Mouse (Mus musculus): ENCODE results near the gene Crxos. TPM values are rescaled to one million over a fixed set of nuclear protein-coding genes. Genes with fewer than 3 reads are reported as not detected.

The Crxos gene
- polyA plus RNA-seq, 1 experiment, result not detected

DNA sequence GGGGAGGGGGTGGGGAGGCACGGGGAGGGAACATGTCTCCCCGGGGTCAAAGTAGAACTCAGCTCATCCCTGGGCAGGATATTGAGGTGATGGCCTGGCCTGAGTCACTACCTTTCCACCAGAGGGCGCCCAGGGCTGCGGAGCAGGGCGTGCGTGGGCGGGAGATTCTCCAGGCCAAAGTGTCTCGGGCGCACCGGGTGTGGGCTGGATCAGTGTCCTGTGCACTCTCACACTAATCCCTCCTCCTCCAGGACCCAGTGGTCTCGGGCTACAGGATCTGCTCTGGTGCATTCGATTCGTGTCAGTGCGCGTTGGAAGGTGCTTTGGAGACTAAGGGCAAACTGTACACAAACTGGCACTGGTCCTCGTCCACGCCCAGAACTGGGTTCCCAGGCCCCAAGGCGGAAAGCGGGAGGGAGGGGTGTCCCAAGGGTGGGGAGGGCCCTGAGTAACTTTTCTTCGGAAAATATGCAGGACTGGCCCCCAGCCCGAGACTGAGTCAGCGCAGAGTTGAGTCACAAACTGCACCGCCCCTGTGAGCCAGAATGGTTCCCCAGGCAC lies 66.0 kb downstream of the Crxos start:
- TF ChIP-seq CTCF (IDR thresholded peaks at IDR 0.05; ENCODE audit: insufficient read depth, low read depth, low read length) (peak; percentile 85), POLR2A (IDR thresholded peaks at IDR 0.05; ENCODE audit: insufficient read depth, low read depth, low read length) (no peak)
- Histone ChIP-seq H3K27ac (ENCODE audit: insufficient read depth, low read depth, low read length) (peak overlapping the region; percentile 54; the same call in 1 of the 2 replicates), H3K4me3 (ENCODE audit: insufficient read depth, low read depth, low read length) (peak overlapping the region; percentile 39), H3K4me1 (ENCODE audit: control insufficient read depth, insufficient read depth, low read length) (peaks cover 21% of the 10 kb centered on the region)
- WGBS, result 1% methylated on average over 23 of the region's 23 CpGs

DNA sequence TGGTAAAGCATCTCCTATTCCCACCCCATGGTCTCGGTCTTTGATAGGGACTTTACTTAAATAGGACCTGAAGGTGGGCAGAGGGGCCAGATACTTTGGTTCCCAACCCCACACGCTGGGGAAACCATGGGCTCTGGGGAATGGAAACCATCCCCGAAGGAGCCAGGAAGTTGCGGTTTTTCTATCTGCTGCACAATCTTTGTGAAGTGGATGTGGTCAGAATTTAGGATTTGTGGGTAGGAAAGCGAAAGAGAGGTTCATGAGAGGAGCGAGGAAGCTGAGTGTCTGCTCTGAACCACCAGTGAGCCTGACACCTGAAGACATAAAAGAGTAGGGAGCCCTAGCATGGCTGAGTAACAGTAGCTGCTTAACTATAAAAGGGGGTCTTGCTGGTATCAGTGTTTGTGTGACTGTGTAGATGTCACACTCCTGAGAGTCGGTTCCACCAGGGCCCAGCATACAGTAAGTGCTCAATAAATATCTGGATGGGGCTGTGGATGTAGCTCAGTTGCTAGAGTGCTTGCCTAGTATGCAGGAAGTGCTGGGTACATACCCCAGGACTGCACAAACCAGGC lies 66.9 kb downstream of the Crxos start:
- Histone ChIP-seq H3K4me1 (ENCODE audit: control insufficient read depth, insufficient read depth, low read length) (peaks cover 15% of the 10 kb centered on the region), H3K27ac (ENCODE audit: insufficient read depth, low read depth, low read length) (no peak overlapping the region), H3K4me3 (ENCODE audit: insufficient read depth, low read depth, low read length) (no peak overlapping the region)
- WGBS, result 87% methylated on average over 7 of the region's 7 CpGs
- no peak for TF ChIP-seq CTCF (IDR thresholded peaks at IDR 0.05; ENCODE audit: insufficient read depth, low read depth, low read length)
- no peak for TF ChIP-seq POLR2A (IDR thresholded peaks at IDR 0.05; ENCODE audit: insufficient read depth, low read depth, low read length)

DNA sequence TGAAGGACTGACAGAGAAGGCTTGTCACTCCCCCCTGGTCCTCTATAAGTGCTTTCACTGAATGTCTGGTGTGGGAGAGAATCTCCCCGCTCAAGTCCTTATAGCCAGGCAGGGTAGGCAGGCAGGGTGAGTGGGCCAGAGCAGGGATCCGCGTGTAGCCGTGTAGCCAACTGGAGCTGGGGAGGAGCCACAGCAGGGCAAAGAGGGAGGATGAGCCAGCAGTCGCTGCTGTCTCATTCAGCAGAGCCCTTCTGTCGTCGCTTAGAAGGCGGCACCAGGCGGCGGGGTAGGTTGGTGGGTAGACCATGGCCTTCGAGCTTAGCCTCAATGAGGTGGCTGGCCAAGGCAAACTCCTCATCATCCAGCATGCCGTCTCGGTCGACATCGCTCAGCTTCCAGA lies 67.6 kb downstream of the Crxos start:
- WGBS, result 89% methylated on average over 15 of the region's 15 CpGs
- Histone ChIP-seq H3K27ac (ENCODE audit: insufficient read depth, low read depth, low read length) (no peak overlapping the region), H3K4me1 (ENCODE audit: control insufficient read depth, insufficient read depth, low read length) (peaks cover 16% of the 10 kb centered on the region), H3K4me3 (ENCODE audit: insufficient read depth, low read depth, low read length) (no peak overlapping the region)
- TF ChIP-seq CTCF (IDR thresholded peaks at IDR 0.05; ENCODE audit: insufficient read depth, low read depth, low read length) (no peak), POLR2A (IDR thresholded peaks at IDR 0.05; ENCODE audit: insufficient read depth, low read depth, low read length) (no peak)

DNA sequence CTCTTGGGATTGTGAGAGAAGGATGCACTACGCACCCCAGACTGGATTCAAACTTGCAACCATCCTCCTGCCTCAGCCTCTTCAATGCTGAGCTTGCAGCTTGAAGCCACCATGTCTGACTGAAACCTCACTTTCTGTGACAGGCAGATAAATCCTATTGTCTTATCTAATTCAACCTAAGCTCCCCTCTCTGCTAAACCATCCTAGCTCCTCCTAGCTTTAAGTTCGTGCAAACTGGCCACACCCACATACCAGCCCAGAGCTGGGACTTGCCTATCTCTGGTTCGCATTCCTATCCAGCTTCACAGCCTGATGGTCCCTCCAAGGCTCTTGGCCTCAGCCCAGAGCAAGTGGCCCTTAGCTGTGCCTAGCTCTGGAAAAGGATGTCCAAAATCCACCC lies 70.0 kb downstream of the Crxos start:
- peaks cover 18% of the 10 kb centered on the region for H3K4me1 ChIP-seq (ENCODE audit: control insufficient read depth, insufficient read depth, low read length)
- TF ChIP-seq POLR2A (IDR thresholded peaks at IDR 0.05; ENCODE audit: insufficient read depth, low read depth, low read length) (no peak), CTCF (IDR thresholded peaks at IDR 0.05; ENCODE audit: insufficient read depth, low read depth, low read length) (no peak)
- no peak overlapping the region for H3K4me3 ChIP-seq (ENCODE audit: insufficient read depth, low read depth, low read length)
- WGBS, result 83% methylated on average over 3 of the region's 3 CpGs
- H3K27ac ChIP-seq (ENCODE audit: insufficient read depth, low read depth, low read length), result no peak overlapping the region

Other genes with a start within 250 kb of the Crxos start
- not detected in 2 replicates for gene Obox3, start 242.7 kb upstream of the Crxos start, polyA plus RNA-seq (2012; ENCODE audit: insufficient read depth, insufficient read length, low replicate concordance, missing spikeins)
- not detected in 2 replicates for gene Obox5, start 132.5 kb upstream of the Crxos start, polyA plus RNA-seq (2012; ENCODE audit: insufficient read depth, insufficient read length, low replicate concordance, missing spikeins)
- not detected in 2 replicates for gene Obox6, start 42.9 kb upstream of the Crxos start, polyA plus RNA-seq (2012; ENCODE audit: insufficient read depth, insufficient read length, low replicate concordance, missing spikeins)
- not detected in 2 replicates for gene Crx, start 2.6 kb upstream of the Crxos start, polyA plus RNA-seq (2012; ENCODE audit: insufficient read depth, insufficient read length, low replicate concordance, missing spikeins)
- 430 TPM in 1 of 2 replicates, not detected in the other for gene Selenow, start 39.8 kb downstream of the Crxos start, polyA plus RNA-seq (2012; ENCODE audit: insufficient read depth, insufficient read length, low replicate concordance, missing spikeins)
- gene Nop53, start 63.5 kb downstream of the Crxos start, polyA plus RNA-seq (2012; ENCODE audit: insufficient read depth, insufficient read length, low replicate concordance, missing spikeins), result not detected in 2 replicates
- gene Ehd2, start 85.0 kb downstream of the Crxos start, polyA plus RNA-seq (2012; ENCODE audit: insufficient read depth, insufficient read length, low replicate concordance, missing spikeins), result not detected in 2 replicates
- gene Bicra, start 165.3 kb downstream of the Crxos start, polyA plus RNA-seq (2012; ENCODE audit: insufficient read depth, insufficient read length, low replicate concordance, missing spikeins), result not detected in 2 replicates
- not detected in 2 replicates for gene Zfp541, start 179.2 kb downstream of the Crxos start, polyA plus RNA-seq (2012; ENCODE audit: insufficient read depth, insufficient read length, low replicate concordance, missing spikeins)
- not detected in 2 replicates for gene Napa, start 215.8 kb downstream of the Crxos start, polyA plus RNA-seq (2012; ENCODE audit: insufficient read depth, insufficient read length, low replicate concordance, missing spikeins)
- not detected in 2 replicates for gene Kptn, start 237.3 kb downstream of the Crxos start, polyA plus RNA-seq (2012; ENCODE audit: insufficient read depth, insufficient read length, low replicate concordance, missing spikeins)
- gene Slc8a2, start 247.2 kb downstream of the Crxos start, polyA plus RNA-seq (2012; ENCODE audit: insufficient read depth, insufficient read length, low replicate concordance, missing spikeins), result not detected in 2 replicates

All from olfactory bulb, adult 2 months (tissue).